Mouse (Mus musculus): ENCODE measurements around the gene Unc5cl.

Gene Unc5cl

GRCm38 (mm10) chr17:48432158-48432980 lies 22.3 kb upstream of the Unc5cl start, which contains the start of gene Apobec2:
Apobec2 (minus strand) TSS chr17:48432930.
- peak; percentile 32 to 50 for DNase-seq

DNA sequence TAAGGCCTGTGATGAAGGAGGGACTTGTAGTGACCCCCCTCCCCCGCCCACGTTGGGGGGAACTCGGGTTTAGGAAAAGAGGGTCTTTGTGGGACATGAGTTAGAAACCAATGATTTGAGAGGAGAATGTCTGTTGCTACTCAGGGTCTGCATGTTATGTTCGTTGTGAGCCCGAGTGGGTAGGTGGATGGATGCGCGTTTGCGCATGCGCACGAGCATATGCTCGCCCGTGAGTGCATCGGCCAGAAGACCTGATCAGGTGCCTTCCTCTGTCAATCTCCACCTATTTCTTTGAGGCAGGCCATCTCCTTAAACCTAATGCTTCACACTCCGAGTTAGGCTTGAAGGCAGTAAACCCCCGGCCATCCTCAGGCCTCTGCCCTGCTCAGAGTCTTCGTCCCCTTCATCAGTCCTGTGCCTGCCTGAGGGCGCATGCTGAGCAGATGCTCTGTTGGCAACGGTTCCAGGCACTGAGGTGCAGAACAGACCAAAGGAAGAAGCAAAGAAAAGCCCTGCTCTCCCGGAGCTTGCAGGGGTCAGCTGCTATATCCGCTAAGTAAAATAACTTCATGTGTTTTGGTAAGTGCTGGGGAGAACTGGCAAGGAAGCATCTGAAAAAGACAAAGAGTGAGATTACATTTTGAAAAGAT lies 21.6 kb upstream of the Unc5cl start:
- peak; percentile 53 to 59 for DNase-seq

DNA sequence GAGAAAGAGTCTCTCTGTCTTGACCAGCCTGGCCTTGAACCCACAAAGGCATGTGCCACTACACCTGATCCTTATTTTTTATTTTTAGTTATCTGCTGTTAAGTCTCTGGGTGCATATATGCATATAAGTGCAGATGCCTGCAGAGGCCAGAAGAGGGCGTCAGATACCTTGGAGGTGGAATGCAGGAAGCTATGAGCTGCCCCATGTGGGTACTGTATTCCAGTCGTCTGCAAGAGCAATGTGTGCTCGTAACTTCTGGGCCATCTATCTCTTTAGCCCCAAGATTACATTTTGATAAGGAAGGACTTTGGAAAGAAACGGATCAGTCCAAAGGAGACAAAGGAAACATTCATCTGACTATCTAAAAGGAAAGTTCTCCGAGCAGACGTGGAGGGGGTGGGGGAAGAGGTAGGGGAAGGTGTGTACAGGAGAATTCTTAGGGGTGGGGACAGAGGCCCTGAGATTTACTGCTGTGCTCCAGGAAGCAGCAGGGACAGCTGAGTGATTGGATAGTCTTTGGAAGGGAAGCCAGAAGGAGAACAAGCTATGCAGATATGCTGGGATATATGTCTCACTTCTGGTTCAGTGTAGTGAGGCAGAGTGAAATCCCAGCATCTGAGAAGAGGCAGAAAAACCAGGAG lies 20.9 kb upstream of the Unc5cl start:
- no peak for DNase-seq

- no peak for DNase-seq
Measured at GRCm38 (mm10) chr17:48434479-48434878, 20.2 kb upstream of the Unc5cl start.

- no peak for DNase-seq
Measured at GRCm38 (mm10) chr17:48436487-48436886, 18.2 kb upstream of the Unc5cl start.

DNA sequence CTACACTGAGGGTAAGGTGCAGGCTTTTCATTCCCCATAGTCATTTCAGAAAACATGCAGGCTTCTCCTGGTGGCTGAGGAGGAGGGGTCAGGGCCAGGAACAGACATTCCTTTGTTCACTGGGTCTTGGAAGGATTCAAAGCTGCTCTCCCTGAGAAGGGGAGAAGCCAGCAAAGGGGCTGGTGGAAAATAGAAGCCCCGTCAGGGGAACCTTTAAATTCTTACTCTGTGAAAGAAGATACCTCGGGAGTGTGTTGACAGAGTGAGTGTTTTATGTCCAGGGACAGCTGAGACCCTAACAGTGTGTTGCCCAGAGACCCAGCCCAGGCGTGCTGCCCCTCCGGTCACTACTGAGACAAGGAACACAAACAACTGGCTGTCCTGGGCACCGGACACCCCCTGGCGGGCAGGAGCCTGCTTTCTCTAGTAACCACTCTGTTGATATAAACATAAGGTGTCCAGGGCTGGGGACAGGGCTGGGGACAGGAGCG lies 17.2 kb upstream of the Unc5cl start:
- no peak for DNase-seq

DNA sequence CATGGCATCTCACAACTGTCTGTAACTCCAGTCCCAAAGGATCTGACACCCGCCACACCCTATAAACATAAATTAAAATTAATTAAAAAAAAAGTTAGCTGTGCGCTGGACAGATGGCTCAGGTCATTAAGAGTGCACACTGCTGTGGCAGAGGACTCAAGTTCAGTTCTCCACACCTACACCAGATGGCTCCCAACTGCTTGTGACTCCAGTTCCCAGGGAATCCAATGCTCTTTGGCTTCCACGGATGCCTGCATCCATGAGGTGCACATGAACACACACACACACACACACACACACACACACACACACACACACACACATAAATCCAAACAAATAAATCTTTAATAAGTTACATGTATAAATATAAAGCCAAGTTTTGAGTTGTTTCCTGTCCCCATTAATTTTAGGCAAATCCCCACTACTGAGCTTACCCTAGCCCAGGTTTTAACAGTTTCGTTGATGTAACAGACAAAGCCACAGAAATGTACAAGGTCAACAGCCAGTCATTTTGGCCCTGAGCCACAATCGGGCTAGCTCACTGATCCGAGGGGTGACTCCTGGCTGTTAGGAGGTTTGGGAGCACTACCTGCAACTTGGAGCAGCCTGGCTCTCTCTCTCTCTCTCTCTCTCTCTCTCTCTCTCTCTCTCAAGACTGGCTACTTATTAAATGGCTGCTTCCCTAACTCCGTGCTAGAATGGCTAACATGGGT lies 11.8 kb upstream of the Unc5cl start:
- DNase-seq, result peak in 1 of 2 experiments; percentile 24

GRCm38 (mm10) chr17:48443542-48444145 lies 11.1 kb upstream of the Unc5cl start:
- no peak for DNase-seq

GRCm38 (mm10) chr17:48447675-48448074 lies 7.0 kb upstream of the Unc5cl start:
- DNase-seq, result no peak

GRCm38 (mm10) chr17:48450666-48451352 lies 3.9 kb upstream of the Unc5cl start:
- no peak for DNase-seq

DNA sequence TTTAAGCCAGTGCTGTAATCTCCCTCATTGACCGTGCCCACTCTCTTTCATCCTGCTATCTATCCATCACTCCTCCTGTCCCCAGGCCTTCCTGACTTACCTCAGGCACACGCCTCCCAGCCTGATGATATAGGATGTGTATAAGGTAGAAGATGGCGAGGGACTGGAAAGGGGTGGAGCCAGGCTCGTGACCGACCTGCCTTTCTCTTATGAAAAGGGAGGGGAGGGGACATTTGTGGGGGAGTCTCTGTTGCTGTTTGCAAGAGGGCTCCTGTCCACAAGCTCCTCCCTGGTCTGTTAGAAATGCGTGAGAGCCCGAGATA lies 3.4 kb upstream of the Unc5cl start, which contains the start of gene Tspo2:
TSS of gene Tspo2 (minus strand) at position 170 of the 323 bp plus-strand sequence.
- DNase-seq, result no peak

DNA sequence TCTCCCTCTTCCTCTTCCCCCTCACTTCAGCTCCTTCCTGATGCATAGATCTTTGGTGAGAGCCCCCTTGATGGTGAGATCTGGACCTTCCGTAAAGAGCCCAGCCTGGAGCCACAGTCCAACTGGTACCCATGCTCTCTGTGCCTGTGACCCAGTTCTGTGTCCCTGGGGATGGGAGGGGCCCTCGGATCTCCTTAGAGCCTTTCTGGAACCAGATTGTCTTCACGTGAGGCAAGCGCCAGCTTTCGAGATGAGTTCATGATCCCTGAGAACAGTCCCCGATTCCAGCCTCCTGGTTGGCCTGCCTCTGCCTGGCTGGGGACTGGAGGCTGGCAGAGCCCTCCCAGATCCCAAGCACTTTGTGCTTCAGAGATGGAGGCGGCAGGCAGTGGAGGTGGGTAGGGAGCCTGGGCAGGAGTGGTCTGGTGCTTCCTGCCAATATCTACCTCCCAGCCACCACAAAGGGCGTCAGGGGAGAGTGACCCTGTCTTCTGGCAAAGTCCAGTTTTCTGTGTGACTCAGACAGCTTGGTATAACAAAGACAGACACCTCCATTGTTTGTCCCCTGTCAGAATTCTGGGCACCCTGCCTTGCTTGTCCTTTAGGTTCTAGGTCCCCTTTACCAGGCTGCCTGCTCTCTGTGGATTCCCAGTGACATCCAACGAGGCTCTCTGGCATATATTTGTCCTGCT lies 2.8 kb upstream of the Unc5cl start:
- DNase-seq, result no peak

DNA sequence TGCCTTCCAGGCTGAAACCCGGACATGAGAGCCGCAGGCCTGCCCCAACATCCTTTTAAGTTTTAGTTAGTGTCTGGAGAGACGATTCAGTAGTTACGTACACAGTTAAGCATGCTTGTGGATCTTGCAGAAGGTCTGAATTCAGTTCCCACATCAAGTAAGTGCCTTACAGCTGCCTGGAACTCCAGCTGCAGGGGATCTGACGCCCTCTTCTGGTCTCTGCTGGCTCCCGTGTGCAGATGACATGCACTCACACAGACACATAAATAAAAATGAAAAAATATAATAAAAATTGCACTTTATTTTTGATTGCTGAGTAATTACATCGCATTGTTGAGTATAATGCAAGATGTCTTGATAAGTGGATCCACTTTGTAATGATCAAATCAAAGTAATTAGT lies 1.2 kb upstream of the Unc5cl start:
- no peak for DNase-seq

- DNase-seq, result no peak
Measured at GRCm38 (mm10) chr17:48454190-48454589, 511 bp upstream of the Unc5cl start.

- no peak for DNase-seq
Measured at GRCm38 (mm10) chr17:48455955-48456354, 1.3 kb downstream of the Unc5cl start.

GRCm38 (mm10) chr17:48457971-48458653 lies 3.4 kb downstream of the Unc5cl start:
- DNase-seq, result no peak

DNA sequence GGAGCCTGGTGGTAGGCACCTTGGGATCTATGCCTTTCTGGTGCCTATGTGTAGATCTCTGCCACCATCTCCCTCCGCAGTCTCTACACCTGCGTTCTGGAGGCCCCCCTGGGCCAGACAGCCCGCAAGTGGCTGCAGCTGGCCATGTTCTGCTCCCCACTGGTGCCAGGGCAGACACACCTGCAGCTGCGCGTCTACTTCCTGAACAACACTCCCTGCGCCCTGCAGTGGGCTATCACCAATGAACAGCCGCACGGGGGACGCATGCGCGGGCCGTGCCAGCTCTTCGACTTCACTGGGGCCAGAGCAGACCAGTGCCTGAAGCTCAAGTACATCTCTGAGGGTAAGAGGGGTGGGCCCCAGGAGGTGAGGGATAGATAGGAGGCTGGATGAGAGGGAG lies 7.4 kb downstream of the Unc5cl start:
- DNase-seq, result no peak

- DNase-seq, result no peak
Measured at GRCm38 (mm10) chr17:48463391-48463790, 8.7 kb downstream of the Unc5cl start.

GRCm38 (mm10) chr17:48466769-48467394 lies 12.2 kb downstream of the Unc5cl start:
- no peak for DNase-seq

All from cerebellum, postnatal 14 days (tissue).